Mouse (Mus musculus): ENCODE measurements around the gene Neurl3.

Gene Neurl3

GRCm38 (mm10) chr1:36274455-36274854 lies at the start of gene Neurl3:
Gene Neurl3, minus strand, starts transcription at chr1:36274679.
- DNase-seq (ENCODE audit: low spot score in 2 of 2): no peak

- peak in 1 of 2 experiments; percentile 45 for DNase-seq (ENCODE audit: low spot score in 2 of 2)
Observed at GRCm38 (mm10) chr1:36323746-36324448, 49.4 kb upstream of the Neurl3 start.

GRCm38 (mm10) chr1:36323076-36323475 lies 48.6 kb upstream of the Neurl3 start:
- DNase-seq (ENCODE audit: low spot score in 2 of 2): no peak

- no peak for DNase-seq (ENCODE audit: low spot score in 2 of 2)
Observed at GRCm38 (mm10) chr1:36321829-36322573, 47.5 kb upstream of the Neurl3 start.

- no peak for DNase-seq (ENCODE audit: low spot score in 2 of 2)
Observed at GRCm38 (mm10) chr1:36321164-36321563, 46.7 kb upstream of the Neurl3 start.

- DNase-seq (ENCODE audit: low spot score in 2 of 2): no peak
Observed at GRCm38 (mm10) chr1:36315776-36316100, 41.3 kb upstream of the Neurl3 start.

GRCm38 (mm10) chr1:36314959-36315775 lies 40.7 kb upstream of the Neurl3 start:
- no peak for DNase-seq (ENCODE audit: low spot score in 2 of 2)

GRCm38 (mm10) chr1:36309498-36309901 lies 35.0 kb upstream of the Neurl3 start:
- DNase-seq (ENCODE audit: low spot score in 2 of 2): peak; percentile 39 to 49

GRCm38 (mm10) chr1:36308966-36309475 lies 34.5 kb upstream of the Neurl3 start:
- DNase-seq (ENCODE audit: low spot score in 2 of 2): no peak

GRCm38 (mm10) chr1:36308451-36308901 lies 34.0 kb upstream of the Neurl3 start:
- no peak for DNase-seq (ENCODE audit: low spot score in 2 of 2)

- peak; percentile 71 to 78 for DNase-seq (ENCODE audit: low spot score in 2 of 2)
Observed at GRCm38 (mm10) chr1:36307495-36308280, 33.2 kb upstream of the Neurl3 start, which contains the start of gene Arid5a. Gene Arid5a, plus strand, starts transcription at chr1:36307733.

GRCm38 (mm10) chr1:36307121-36307494 lies 32.6 kb upstream of the Neurl3 start:
- no peak for DNase-seq (ENCODE audit: low spot score in 2 of 2)

- DNase-seq (ENCODE audit: low spot score in 2 of 2): no peak
Observed at GRCm38 (mm10) chr1:36306120-36306519, 31.6 kb upstream of the Neurl3 start.

- no peak for DNase-seq (ENCODE audit: low spot score in 2 of 2)
Observed at GRCm38 (mm10) chr1:36304764-36305163, 30.3 kb upstream of the Neurl3 start.

- peak; percentile 81 for DNase-seq (ENCODE audit: low spot score in 2 of 2)
Observed at GRCm38 (mm10) chr1:36303381-36304320, 29.2 kb upstream of the Neurl3 start.

GRCm38 (mm10) chr1:36302957-36303356 lies 28.5 kb upstream of the Neurl3 start:
- no peak for DNase-seq (ENCODE audit: low spot score in 2 of 2)

- DNase-seq (ENCODE audit: low spot score in 2 of 2): no peak
Observed at GRCm38 (mm10) chr1:36302273-36302672, 27.8 kb upstream of the Neurl3 start.

GRCm38 (mm10) chr1:36300486-36300885 lies 26.0 kb upstream of the Neurl3 start:
- DNase-seq (ENCODE audit: low spot score in 2 of 2): no peak

GRCm38 (mm10) chr1:36299676-36300075 lies 25.2 kb upstream of the Neurl3 start:
- DNase-seq (ENCODE audit: low spot score in 2 of 2): no peak

- DNase-seq (ENCODE audit: low spot score in 2 of 2): no peak
Observed at GRCm38 (mm10) chr1:36299126-36299525, 24.6 kb upstream of the Neurl3 start.
